Mouse (Mus musculus) adrenal gland, postnatal 0 days (tissue): ENCODE results near the gene Cdk16. TPM values are rescaled to one million over a fixed set of nuclear protein-coding genes. Genes with fewer than 3 reads are reported as not detected.

Source experiments
- polyA plus RNA-seq: library from polyadenylated mRNA; unstranded; fragments of >200 nt; fragmentation: Nextera tagmentation; extraction: Ambion mirVana; gene quantifications from 2 replicates; pipeline ENCODE4 v1.2.1, GENCODE M21; 2015

The Cdk16 gene
- polyA plus RNA-seq, result 79.5 and 107 TPM in 2 replicates

GRCm38 (mm10) chrX:20687519-20688067, at the start of gene Cdk16:
Gene Cdk16, plus strand, starts transcription at chrX:20687954.

GRCm38 (mm10) chrX:20658026-20658652, 29.6 kb upstream of the Cdk16 start, which contains the start of gene Uba1:
Gene Uba1, plus strand, starts transcription at chrX:20658326.

GRCm38 (mm10) chrX:20703741-20704290, 16.1 kb downstream of the Cdk16 start, which contains the start of gene Usp11:
Gene Usp11, plus strand, starts transcription at chrX:20703906.

Other genes with a start within 250 kb of the Cdk16 start
- gene Rgn, start 138.2 kb upstream of the Cdk16 start, polyA plus RNA-seq, result 14.7 and 15.5 TPM in 2 replicates
- gene Rbm10, start 70.5 kb upstream of the Cdk16 start, polyA plus RNA-seq, result 19.3 and 25.6 TPM in 2 replicates
- gene Ndufb11, start 70.3 kb upstream of the Cdk16 start, polyA plus RNA-seq, result 642 and 1,017 TPM in 2 replicates
- 99.3 and 125 TPM in 2 replicates for gene Uba1, start 29.6 kb upstream of the Cdk16 start, polyA plus RNA-seq
- gene Usp11, start 16.0 kb downstream of the Cdk16 start, polyA plus RNA-seq, result 21.9 and 23.3 TPM in 2 replicates
- 100 and 134 TPM in 2 replicates for gene Araf, start 109.9 kb downstream of the Cdk16 start, polyA plus RNA-seq
- gene Timp1, start 182.2 kb downstream of the Cdk16 start, polyA plus RNA-seq, result 51.9 and 61.8 TPM in 2 replicates
- 10.5 and 32.6 TPM in 2 replicates for gene Syn1, start 233.1 kb downstream of the Cdk16 start, polyA plus RNA-seq
- 18.0 and 19.7 TPM in 2 replicates for gene Cfp, start 243.6 kb downstream of the Cdk16 start, polyA plus RNA-seq